Mouse (Mus musculus): Measurements from ENCODE around the gene Mrpl38.
"Not testable (repeated sequence)": the region's sequence is repeated elsewhere in the genome, so short reads cannot be mapped to it uniquely, and the experiment has no call there.

The Mrpl38 gene

GRCm38 (mm10) chr11:116110131-116110530, 28.5 kb downstream of the Mrpl38 start:
- no peak for DNase-seq (ENCODE audit: low spot score in 2 of 2)

- DNase-seq (ENCODE audit: low spot score in 2 of 2), result no peak
These were observed 29.1 kb downstream of the Mrpl38 start for GRCm38 (mm10) chr11:116109441-116110081.

DNA sequence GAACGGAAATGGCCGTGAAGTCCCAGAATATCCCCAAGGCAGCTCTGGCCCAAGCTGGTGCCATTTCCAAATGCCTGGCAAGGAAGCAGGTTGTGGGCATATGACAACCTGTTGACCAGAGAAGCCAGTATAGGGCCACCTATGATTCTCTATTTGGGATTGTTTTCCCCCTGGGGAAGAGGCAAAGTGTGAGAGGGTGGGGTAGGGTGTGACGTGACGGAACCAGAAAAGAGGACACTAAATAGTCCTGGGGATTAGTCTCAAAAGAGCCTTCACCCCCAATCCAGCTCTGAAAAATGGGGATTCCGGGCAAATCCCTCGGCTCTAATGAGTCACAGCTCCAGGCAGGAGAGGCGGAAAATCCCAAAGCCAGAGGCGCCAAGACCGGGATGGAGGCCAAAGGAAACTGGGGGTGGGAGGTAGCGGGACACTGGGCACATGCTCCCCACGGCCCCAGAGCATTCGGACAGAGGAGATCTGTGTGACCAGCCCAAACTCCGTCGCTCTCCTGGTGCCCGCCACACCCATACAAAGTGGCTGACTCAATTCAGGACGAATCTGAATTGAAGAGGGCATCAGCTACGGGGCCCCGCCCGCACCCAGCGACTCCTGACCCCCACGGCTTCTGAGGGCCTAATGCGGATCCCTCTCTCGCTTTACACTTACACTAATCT, 30.1 kb downstream of the Mrpl38 start:
- DNase-seq (ENCODE audit: low spot score in 2 of 2), result no peak

- DNase-seq (ENCODE audit: low spot score in 2 of 2), result no peak
These were observed 30.8 kb downstream of the Mrpl38 start for GRCm38 (mm10) chr11:116107777-116108285.

DNA sequence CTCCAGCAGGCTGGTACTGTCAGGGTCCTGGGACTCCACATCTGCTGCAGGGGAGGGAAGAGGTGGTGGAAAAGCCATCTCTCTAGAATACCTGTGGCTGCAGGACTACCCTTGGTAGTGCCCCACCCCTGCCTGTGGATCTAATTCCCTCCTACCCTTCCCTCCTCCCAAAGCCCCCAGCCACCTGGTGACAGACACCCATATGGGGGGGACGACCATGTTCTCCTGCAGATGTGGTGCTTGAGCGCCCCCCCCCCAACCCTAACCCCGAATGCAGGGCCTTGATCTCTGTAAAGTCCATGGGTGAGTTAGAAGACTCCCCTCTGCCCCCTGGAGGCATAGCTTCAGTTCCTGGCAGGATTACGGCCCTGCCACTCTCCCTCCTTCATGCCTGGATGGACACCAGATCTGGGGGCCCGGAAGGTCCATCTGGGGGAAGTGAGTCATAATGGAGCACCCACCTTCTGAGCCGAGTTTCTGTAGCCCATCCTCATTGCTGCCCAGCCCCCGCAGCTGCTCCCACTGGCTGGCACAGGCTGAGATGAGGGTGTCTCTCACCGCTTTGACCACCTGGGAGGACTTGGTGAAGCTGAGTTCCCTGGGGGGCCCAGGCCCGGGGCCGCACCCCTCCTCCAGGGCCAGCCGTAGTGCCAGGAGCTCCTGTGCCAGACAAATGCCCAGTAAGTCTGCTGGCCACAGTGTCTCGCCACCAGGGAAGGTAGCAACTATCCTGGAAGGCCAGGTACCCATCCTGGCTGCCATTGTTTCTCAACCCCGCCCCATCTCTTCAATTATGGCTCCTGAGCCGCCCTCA, 31.5 kb downstream of the Mrpl38 start:
- no peak for DNase-seq (ENCODE audit: low spot score in 2 of 2)

DNA sequence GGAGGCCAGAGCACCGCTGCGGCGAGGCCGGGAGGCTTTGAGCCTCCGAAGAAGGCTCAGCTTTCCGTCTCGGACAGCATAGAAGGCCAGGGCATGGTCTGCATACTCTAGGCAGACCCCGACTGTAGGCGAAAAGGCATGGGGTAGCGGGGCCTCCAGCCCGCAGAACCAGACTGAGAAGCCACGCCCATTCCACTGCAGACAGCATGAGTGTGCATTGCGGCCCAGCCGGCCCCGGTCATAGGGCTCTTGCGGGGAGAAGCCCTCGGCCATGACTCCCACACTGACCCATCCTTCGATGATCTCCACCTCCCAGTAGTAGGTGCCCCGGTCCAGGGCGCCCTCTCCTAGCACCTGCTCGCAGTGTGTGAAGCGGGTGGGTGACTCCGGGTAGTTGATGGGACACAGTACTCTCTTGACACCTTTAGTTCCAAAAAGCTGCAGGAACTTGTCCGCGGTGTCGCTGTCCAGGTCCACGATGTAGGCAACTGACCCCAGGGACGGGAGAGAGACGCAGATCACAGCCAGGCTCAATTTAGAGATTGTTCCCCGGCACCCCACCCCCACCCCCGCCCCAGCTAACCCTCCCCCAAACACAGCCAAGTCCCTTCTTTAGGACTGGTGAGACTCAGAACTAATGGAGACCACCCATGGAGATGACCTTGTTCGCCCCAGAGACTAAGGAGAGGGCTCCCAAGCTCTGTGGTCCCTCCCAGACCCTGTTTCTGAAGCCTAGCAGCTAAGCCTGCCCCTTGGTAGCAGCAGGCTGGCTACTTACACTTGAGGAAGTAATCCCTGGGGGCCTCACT, 32.3 kb downstream of the Mrpl38 start:
- no peak for DNase-seq (ENCODE audit: low spot score in 2 of 2)

GRCm38 (mm10) chr11:116105065-116105464, 33.6 kb downstream of the Mrpl38 start:
- DNase-seq (ENCODE audit: low spot score in 2 of 2), result no peak

GRCm38 (mm10) chr11:116104006-116104646, 34.5 kb downstream of the Mrpl38 start:
- DNase-seq (ENCODE audit: low spot score in 2 of 2), result no peak

DNA sequence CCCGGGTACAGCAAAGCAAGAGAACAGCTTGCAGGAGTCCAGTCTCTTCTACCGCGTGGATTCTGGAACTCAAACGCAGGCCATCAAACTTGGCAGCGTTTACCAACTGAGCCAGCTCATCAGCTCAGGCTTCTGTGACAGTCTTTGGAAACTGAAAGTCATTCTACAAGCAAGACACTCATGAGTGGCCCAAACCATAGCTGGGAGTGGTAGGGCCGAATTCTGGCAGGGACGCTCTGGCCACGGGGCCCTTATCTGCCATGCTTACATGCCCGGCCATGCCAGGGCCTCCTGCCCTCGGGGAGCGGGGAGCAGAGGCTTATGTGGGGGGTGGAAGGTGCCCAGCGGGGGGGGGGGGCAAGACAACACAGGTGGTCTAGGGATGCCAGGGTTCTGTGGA, 35.1 kb downstream of the Mrpl38 start:
- no peak for DNase-seq (ENCODE audit: low spot score in 2 of 2)

GRCm38 (mm10) chr11:116102472-116102871, 36.2 kb downstream of the Mrpl38 start:
- no peak for DNase-seq (ENCODE audit: low spot score in 2 of 2)

DNA sequence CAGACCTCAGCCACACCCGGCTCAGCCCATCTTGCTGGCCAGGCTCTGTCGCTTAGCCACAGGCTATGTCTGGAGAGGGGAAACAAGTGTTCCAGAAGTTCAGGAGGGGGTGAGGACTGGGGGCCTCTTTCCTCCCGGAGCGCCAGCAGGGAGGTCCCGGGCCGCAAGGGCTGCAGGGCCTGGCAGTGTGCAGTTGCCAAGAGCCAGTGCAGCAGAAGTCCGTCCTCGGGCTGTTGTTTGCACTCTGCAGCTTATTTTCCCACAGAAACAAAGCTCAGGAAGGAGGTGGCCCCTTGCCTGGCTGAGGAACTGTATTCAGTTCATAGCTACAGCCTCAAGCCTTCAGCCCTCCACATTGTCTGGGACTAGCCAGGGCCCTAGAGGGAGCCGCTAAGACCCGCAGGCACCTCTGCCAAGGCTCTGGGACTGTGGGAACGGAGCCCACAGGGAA, 36.7 kb downstream of the Mrpl38 start:
- DNase-seq (ENCODE audit: low spot score in 2 of 2), result no peak

DNA sequence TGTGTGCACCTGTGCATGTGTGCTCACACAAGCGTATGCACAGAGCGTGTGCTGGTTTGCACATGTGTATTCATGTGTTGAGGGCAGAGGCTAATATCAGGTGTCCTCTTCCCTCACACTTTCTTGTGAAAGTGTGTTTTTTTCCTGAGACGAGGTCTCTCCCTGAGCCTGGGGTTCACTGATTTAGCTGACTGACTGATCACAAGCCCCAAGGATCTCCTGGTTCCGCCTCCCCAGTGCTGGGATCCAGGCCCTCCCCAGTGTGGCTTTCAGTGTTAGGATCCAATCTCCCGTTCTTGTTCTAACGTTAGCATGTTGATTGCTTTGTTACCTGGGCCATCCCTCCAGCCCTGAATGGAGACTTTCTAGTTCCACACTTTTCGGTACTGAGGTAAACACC, 37.8 kb downstream of the Mrpl38 start:
- DNase-seq (ENCODE audit: low spot score in 2 of 2), result no peak

DNA sequence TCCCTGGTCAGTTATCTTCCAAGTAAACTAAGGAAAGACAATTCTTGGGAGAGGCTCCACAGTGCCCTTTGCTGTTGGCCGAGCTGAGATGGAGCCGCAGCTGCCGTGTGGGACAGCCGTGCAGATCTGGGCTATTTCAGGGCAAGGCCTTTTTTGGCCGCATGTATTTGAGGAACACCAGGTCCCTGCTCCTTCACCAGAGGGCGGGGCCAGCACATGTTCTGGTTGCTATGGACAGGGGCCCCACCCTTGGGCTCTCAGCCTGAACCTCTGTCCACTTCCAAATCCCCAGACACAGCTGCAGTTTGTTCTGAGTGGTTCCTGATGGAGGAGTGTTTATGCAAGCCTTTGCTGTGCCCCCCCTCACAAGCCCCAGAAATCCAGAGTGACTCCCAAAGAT, 38.3 kb downstream of the Mrpl38 start:
- no peak for DNase-seq (ENCODE audit: low spot score in 2 of 2)

DNA sequence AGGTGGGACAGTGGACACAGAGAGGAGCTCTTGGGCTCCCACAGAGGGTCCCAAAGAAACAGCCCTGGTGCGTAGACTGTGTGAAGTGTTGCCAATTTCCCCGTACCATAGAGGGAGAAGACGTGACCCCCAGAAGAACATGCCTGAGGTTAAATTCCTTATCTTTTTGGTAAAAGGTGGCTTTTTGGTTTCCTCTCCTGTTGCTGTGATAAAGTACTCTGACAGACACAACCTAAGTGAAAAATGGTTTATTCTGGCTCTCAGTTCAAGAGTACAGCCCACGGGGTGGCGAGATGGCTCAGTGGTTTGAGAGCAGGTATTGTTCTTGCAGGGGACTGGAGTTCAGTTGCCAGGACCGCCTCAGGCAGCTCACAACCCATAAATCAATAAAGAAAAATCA, 39.2 kb downstream of the Mrpl38 start:
- no peak for DNase-seq (ENCODE audit: low spot score in 2 of 2)

GRCm38 (mm10) chr11:116098711-116099460, 39.8 kb downstream of the Mrpl38 start:
- DNase-seq (ENCODE audit: low spot score in 2 of 2), result no peak

DNA sequence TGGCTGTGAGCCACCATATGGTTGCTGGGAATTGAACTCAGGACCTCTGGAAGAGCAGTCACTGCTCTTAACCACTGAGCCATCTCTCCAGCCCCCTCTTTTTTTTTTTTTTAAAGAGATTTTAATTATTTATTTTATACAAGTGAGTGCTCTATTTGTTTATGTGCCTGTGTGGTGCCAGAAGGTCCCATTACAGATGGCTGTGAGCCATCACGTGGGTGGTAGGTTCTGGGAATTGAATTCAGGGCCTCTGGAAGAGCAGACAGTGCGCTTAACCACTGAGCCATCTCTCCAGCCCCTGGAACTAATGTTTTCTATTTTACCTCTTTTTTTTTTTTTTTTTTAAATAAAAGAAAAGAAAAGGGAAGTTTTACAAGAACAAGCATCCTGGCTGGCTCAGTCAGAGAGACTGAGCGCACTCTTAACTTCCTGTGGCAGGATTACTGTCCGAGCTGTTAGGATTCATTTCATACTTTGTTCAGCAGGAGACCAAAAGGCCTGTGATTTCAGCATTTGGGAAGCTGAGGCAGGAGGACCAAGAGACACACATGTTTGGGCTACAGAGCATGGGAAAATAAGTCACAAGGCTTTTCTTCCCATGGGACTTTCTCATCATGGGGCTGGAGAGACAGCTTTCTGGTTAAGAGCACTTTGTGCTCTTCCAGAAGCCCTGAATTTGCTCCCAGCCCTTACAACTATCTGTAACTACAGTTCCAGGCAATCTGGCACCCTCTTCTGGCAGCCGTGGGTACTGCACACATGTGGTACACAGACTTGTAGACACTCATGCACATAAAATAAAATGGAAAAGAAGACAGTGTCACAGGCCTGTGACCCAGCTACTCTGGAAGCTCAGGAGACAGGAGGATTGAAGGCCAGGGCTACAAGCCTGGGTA, 42.2 kb downstream of the Mrpl38 start:
- DNase-seq (ENCODE audit: low spot score in 2 of 2), result no peak

GRCm38 (mm10) chr11:116095573-116095972, 43.1 kb downstream of the Mrpl38 start:
- DNase-seq (ENCODE audit: low spot score in 2 of 2), result no peak

DNA sequence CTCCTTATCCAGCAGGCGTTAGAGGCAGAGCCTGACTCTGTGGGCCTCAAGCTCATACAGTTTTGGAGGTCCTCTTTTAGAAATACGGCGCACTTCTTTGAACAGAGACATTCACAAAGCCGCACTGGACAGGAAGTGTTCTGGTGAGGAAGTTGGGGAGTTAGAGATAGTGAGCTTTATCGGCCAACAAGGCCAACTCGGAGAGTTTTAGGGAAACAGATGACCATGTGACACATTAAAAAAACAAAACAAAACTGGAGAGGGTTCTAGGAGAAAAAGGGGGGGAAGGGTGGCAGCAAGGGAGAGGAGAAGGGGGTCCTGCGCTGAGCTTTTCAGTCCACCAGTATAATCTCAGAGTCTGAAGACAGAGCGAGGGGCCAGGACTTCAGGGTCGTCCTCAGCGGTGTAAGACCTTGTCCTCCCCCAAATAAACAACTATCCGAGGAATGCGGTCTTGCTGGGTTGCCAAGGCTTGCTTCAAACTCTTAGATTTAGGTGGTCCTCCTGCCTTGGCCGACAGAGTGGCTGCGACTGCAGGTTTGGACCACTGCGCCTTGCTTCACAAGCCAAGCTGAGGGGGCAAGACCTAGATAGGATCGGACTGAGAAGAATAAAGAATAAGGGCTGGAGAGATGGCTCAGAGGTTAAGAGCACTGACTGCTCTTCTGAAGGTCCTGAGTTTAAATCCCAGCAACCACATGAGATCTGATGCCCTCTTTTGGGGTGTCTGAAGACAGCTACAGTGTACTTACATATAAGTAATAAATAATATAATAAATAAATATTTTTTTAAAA, 44.7 kb downstream of the Mrpl38 start:
- no peak for DNase-seq (ENCODE audit: low spot score in 2 of 2)

DNA sequence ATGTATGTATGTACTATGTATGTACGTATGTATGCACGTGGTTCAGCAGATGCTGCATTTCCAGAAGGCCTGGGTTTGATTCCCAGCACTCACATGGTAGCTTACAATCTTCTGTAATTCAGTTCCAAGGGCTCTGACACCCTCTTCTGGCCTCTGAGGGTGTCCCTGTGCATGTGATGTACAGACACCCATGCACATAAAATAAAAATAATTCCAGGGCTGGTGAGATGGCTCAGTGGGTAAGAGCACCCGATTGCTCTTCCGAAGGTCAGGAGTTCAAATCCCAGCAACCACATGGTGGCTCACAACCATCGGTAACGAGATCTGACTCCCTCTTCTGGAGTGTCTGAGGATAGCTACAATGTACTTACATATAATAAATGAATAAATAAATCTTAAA, 45.7 kb downstream of the Mrpl38 start:
- not testable (repeated sequence) for DNase-seq (ENCODE audit: low spot score in 2 of 2)
